Mouse (Mus musculus) MEL (cell line): ENCODE measurements at regions not wholly inside any gene's neighbourhood (a gene's known extent, or its start where the extent isn't known, plus 50 kb on each side); places are given as distances from the start of the nearest gene placed in this dataset.

Experiments
- DNase-seq: peaks from one replicate; pipeline ENCODE4 v3.0.0; 2011; ENCODE audit warnings: low read depth, low spot score
- H3K27ac ChIP-seq: 2 replicates; pipeline ENCODE4 v1.5.1; 2012; ENCODE audit warnings: low read depth, mild to moderate bottlenecking, control low read depth, low read length, moderate library complexity; ENCODE audit not compliant: control insufficient read depth
- H3K27me3 ChIP-seq, 2 experiments: fragments of 150-350 bp in 1 of 2; sonication (generic) in 1 of 2; 2 replicates each; pipeline ENCODE4 v1.6.1; 2012; ENCODE audit warnings: low read length in 2 of 2, mild to moderate bottlenecking in 2 of 2, improper control_type of control experiment in 1 of 2, moderate library complexity in 1 of 2; ENCODE audit not compliant: insufficient read depth in 2 of 2, control insufficient read depth in 1 of 2
- H3K36me3 ChIP-seq, 2 experiments: 2 replicates each; pipeline ENCODE4 v1.6.1; 2012 to 2014; ENCODE audit warnings: low read length in 2 of 2, improper control_type of control experiment in 1 of 2, inconsistent platforms in 1 of 2, mild to moderate bottlenecking in 1 of 2; ENCODE audit not compliant: insufficient read depth in 2 of 2, control insufficient read depth in 1 of 2
- H3K4me1 ChIP-seq, 2 experiments: fragments of 150-350 bp in 1 of 2; sonication (generic) in 1 of 2; 2 replicates each; pipeline ENCODE4 v1.6.1; 2012; ENCODE audit warnings: low read length in 2 of 2, improper control_type of control experiment in 1 of 2, mild to moderate bottlenecking in 1 of 2; ENCODE audit not compliant: insufficient read depth in 2 of 2, control insufficient read depth in 1 of 2
- H3K4me3 ChIP-seq, 2 experiments: fragments of 150-350 bp in 1 of 2; sonication (generic) in 1 of 2; 2 replicates each; pipeline ENCODE4 v1.5.1; 2012; ENCODE audit warnings: low read depth in 2 of 2, low read length in 2 of 2, mild to moderate bottlenecking in 2 of 2, moderate library complexity in 2 of 2, control low read depth in 1 of 2, improper control_type of control experiment in 1 of 2; ENCODE audit not compliant: control insufficient read depth in 1 of 2, insufficient read depth in 1 of 2
- H3K79me2 ChIP-seq: 2 replicates; pipeline ENCODE4 v1.6.1; 2012; ENCODE audit warnings: mild to moderate bottlenecking, low read length, moderate library complexity; ENCODE audit not compliant: control insufficient read depth, poor library complexity, insufficient read depth
- H3K9ac ChIP-seq: 2 replicates; pipeline ENCODE4 v1.6.1; 2012; ENCODE audit warnings: low read depth, mild to moderate bottlenecking, control low read depth, low read length, moderate library complexity; ENCODE audit not compliant: control insufficient read depth, poor library complexity, severe bottlenecking
- H3K9me3 ChIP-seq: fragments of 150-350 bp; sonication (generic); replicated peaks from 2 replicates; pipeline ENCODE4 v1.6.1; 2012; ENCODE audit warnings: mild to moderate bottlenecking, low read length, improper control_type of control experiment, moderate library complexity; ENCODE audit not compliant: insufficient read depth
- CHD1 ChIP-seq: IDR thresholded peaks from 2 replicates; pipeline ENCODE4 v1.6.1; 2012; ENCODE audit warnings: low read depth, mild to moderate bottlenecking, inconsistent platforms, low read length, improper control_type of control experiment
- CHD2 ChIP-seq: IDR thresholded peaks from 2 replicates; pipeline ENCODE4 v1.6.1; 2011; ENCODE audit warnings: low read length, improper control_type of control experiment
- CTCF ChIP-seq, 3 experiments: IDR thresholded peaks in 2 of 3; conservative IDR thresholded peaks in 1 of 3; 2 replicates each; pipeline ENCODE4 v1.5.1; 2011 to 2012; ENCODE audit warnings: low read length in 3 of 3, low read depth in 2 of 3, mild to moderate bottlenecking in 2 of 3, improper control_type of control experiment in 1 of 3, inconsistent platforms in 1 of 3, mixed read lengths in 1 of 3, moderate library complexity in 1 of 3; ENCODE audit not compliant: control insufficient read depth in 1 of 3, insufficient read depth in 1 of 3, poor library complexity in 1 of 3, severe bottlenecking in 1 of 3
- E2F4 ChIP-seq: IDR thresholded peaks from 2 replicates; pipeline ENCODE4 v1.6.1; 2011; ENCODE audit warnings: low read depth, low read length, improper control_type of control experiment, borderline replicate concordance
- EP300 ChIP-seq, 2 experiments: IDR thresholded peaks; 2 replicates each; pipeline ENCODE4 v1.6.1; 2011; ENCODE audit warnings: improper control_type of control experiment in 2 of 2, low read length in 2 of 2, low read depth in 1 of 2, mild to moderate bottlenecking in 1 of 2
- ETS1 ChIP-seq: IDR thresholded peaks from 2 replicates; pipeline ENCODE4 v1.6.1; 2012; ENCODE audit warnings: low read depth, mild to moderate bottlenecking, inconsistent platforms, low read length, improper control_type of control experiment, moderate library complexity
- GABPA ChIP-seq: IDR thresholded peaks from 2 replicates; pipeline ENCODE4 v1.6.1; 2012; ENCODE audit warnings: low read depth, mild to moderate bottlenecking, inconsistent platforms, low read length, improper control_type of control experiment, moderate library complexity
- HCFC1 ChIP-seq: IDR thresholded peaks from 2 replicates; pipeline ENCODE4 v1.6.1; 2012; ENCODE audit warnings: low read depth, mild to moderate bottlenecking, inconsistent platforms, low read length, improper control_type of control experiment, moderate library complexity
- JUND ChIP-seq: IDR thresholded peaks from 2 replicates; pipeline ENCODE4 v1.6.1; 2011; ENCODE audit warnings: low read depth, mild to moderate bottlenecking, improper control_type of control experiment, low read length
- MAFK ChIP-seq: IDR thresholded peaks from 2 replicates; pipeline ENCODE4 v1.6.1; 2011; ENCODE audit warnings: low read depth, mild to moderate bottlenecking, low read length, improper control_type of control experiment, borderline replicate concordance
- MAX ChIP-seq: IDR thresholded peaks from 2 replicates; pipeline ENCODE4 v1.6.1; 2011; ENCODE audit warnings: low read length, improper control_type of control experiment
- MEF2A ChIP-seq: IDR thresholded peaks from 2 replicates; pipeline ENCODE4 v1.6.1; 2014; ENCODE audit warnings: low read depth, mild to moderate bottlenecking, inconsistent platforms, low read length, improper control_type of control experiment; ENCODE audit not compliant: poor library complexity, insufficient replicate concordance, severe bottlenecking; ENCODE audit errors: extremely low read depth
- MXI1 ChIP-seq: IDR thresholded peaks from 2 replicates; pipeline ENCODE4 v1.6.1; 2011; ENCODE audit warnings: mild to moderate bottlenecking, low read depth, low read length, improper control_type of control experiment
- MYB ChIP-seq: IDR thresholded peaks from 2 replicates; pipeline ENCODE4 v1.6.1; 2011; ENCODE audit warnings: mild to moderate bottlenecking, low read depth, low read length, improper control_type of control experiment
- MYC ChIP-seq: IDR thresholded peaks from 2 replicates; pipeline ENCODE4 v1.6.1; 2011; ENCODE audit warnings: low read depth, mild to moderate bottlenecking, low read length, improper control_type of control experiment, moderate library complexity
- NELFE ChIP-seq: IDR thresholded peaks from 2 replicates; pipeline ENCODE4 v1.6.1; 2011; ENCODE audit warnings: low read depth, low read length, improper control_type of control experiment
- POLR2AphosphoS2 ChIP-seq: IDR thresholded peaks from 2 replicates; pipeline ENCODE4 v1.6.1; 2011; ENCODE audit warnings: low read length, improper control_type of control experiment
- RAD21 ChIP-seq: IDR thresholded peaks from 2 replicates; pipeline ENCODE4 v1.6.1; 2011; ENCODE audit warnings: mild to moderate bottlenecking, low read depth, low read length, improper control_type of control experiment
- RCOR1 ChIP-seq: IDR thresholded peaks from 2 replicates; pipeline ENCODE4 v1.6.1; 2012; ENCODE audit warnings: low read depth, mild to moderate bottlenecking, inconsistent platforms, low read length, improper control_type of control experiment
- SMC3 ChIP-seq: IDR thresholded peaks from 2 replicates; pipeline ENCODE4 v1.6.1; 2011; ENCODE audit warnings: low read depth, low read length, improper control_type of control experiment
- TCF12 ChIP-seq: IDR thresholded peaks from 2 replicates; pipeline ENCODE4 v1.6.1; 2014; ENCODE audit warnings: low read depth, mild to moderate bottlenecking, inconsistent platforms, low read length, improper control_type of control experiment, moderate library complexity
- USF2 ChIP-seq, 2 experiments: IDR thresholded peaks; 2 replicates each; pipeline ENCODE4 v1.6.1; 2011 to 2012; ENCODE audit warnings: improper control_type of control experiment in 2 of 2, low read length in 2 of 2, borderline replicate concordance in 1 of 2, inconsistent platforms in 1 of 2, low read depth in 1 of 2, mild to moderate bottlenecking in 1 of 2; ENCODE audit not compliant: insufficient read depth in 1 of 2
- ZC3H11A ChIP-seq: IDR thresholded peaks from 2 replicates; pipeline ENCODE4 v1.6.1; 2012; ENCODE audit warnings: low read depth, mild to moderate bottlenecking, inconsistent platforms, low read length, improper control_type of control experiment
- ZKSCAN1 ChIP-seq: IDR thresholded peaks from 2 replicates; pipeline ENCODE4 v1.6.1; 2012; ENCODE audit warnings: low read depth, mild to moderate bottlenecking, inconsistent platforms, low read length, improper control_type of control experiment, moderate library complexity
- ZMIZ1 ChIP-seq: IDR thresholded peaks from 2 replicates; pipeline ENCODE4 v1.6.1; 2012; ENCODE audit warnings: low read depth, mild to moderate bottlenecking, inconsistent platforms, low read length, improper control_type of control experiment, moderate library complexity

DNA sequence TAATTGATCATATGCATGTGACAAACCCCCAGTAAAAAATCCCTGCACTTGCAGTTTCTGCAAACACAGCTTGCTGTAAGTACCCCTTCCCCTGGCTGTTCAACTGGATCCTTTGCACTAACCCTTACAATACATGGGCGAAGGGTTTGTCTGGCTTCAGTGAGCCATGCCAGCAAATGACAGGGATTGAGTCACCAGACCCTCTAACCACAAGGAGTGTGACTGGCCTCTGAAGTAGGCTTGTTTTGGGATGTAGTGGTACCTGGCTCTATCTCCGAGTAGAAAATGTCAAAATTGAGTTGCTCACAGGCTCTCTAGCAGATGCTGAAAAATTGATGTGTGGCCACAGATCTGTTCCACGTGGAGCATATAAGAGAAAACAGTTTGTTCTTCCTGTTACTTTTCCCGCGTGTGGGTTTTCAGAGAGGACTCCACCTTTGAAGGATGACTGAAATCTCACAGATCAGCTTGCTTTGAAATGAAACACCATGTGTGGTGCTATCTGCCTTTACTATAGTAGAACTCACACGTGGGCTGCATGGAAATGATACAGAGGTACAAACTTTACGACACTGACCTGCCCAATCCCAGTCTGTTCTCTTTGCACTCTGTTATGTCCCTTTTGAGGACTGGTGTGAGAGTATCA lies 228.8 kb downstream of the Abcc12 start:
- Histone ChIP-seq H3K9me3 (no peaks in the 10 kb centered on the region), H3K4me3 (no peak overlapping the region), H3K4me1 (no peaks in the 10 kb centered on the region), H3K9ac (no peak overlapping the region), H3K36me3 (no peaks in the 10 kb centered on the region), H3K27ac (no peak overlapping the region), H3K79me2 (no peaks in the 10 kb centered on the region), H3K27me3 (no peaks in the 10 kb centered on the region)
- no peak for DNase-seq
- TF ChIP-seq CTCF (IDR thresholded peaks at IDR 0.05 in 2 of 3, conservative IDR thresholded peaks at IDR 0.05 in 1 of 3; ENCODE audit: control insufficient read depth in 1 of 3, insufficient read depth in 1 of 3, low read depth in 2 of 3, low read length in 3 of 3, poor library complexity in 1 of 3, severe bottlenecking in 1 of 3) (no peak), EP300 (IDR thresholded peaks at IDR 0.05; ENCODE audit: low read depth in 1 of 2, low read length in 2 of 2) (no peak), CHD1 (no peak), MYB (no peak), E2F4 (no peak), ZMIZ1 (no peak), MAX (no peak), NELFE (no peak), CHD2 (no peak), ZKSCAN1 (no peak), USF2 (IDR thresholded peaks at IDR 0.05; ENCODE audit: borderline replicate concordance in 1 of 2, insufficient read depth in 1 of 2, low read depth in 1 of 2, low read length in 2 of 2) (no peak), MAFK (no peak), RCOR1 (no peak), HCFC1 (no peak), GABPA (no peak), ZC3H11A (no peak), ETS1 (no peak), SMC3 (no peak), MYC (no peak)
- TF ChIP-seq, all 39 proteins: peak for 0

DNA sequence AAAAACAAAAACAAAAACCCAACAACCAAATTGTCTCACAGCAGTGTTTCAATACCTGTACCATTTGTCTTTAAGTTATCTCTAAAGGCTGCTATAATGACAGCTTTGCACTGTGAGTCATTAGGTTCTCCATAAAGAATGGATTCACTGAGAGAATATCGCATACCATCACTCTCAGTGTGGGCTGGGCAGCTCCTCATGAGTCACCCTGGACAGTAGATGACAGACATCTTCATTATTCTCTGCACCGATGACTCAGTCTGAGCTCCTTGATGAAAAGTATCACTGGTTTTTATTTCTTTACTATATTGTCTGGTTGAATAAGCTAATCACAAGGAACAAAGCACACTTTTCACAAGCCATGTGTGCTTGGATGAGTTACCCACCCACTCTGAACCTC lies 230.4 kb downstream of the Abcc12 start:
- Histone ChIP-seq H3K9ac (no peak overlapping the region), H3K27ac (no peak overlapping the region), H3K36me3 (no peaks in the 10 kb centered on the region), H3K79me2 (no peaks in the 10 kb centered on the region), H3K4me3 (no peak overlapping the region), H3K27me3 (no peaks in the 10 kb centered on the region), H3K4me1 (no peaks in the 10 kb centered on the region), H3K9me3 (no peaks in the 10 kb centered on the region)
- TF ChIP-seq HCFC1 (no peak), POLR2AphosphoS2 (no peak), E2F4 (no peak), MEF2A (no peak), JUND (no peak), TCF12 (no peak), MYC (no peak), RAD21 (no peak), MXI1 (no peak)
- no peak for DNase-seq
